Mouse (Mus musculus) gonadal fat pad, adult 2 months (tissue): Measurements from ENCODE around the gene Sf3b6. TPM values are rescaled to one million over a fixed set of nuclear protein-coding genes. Genes with fewer than 3 reads are reported as not detected.

Source experiments
- DNase-seq: peaks from one replicate; pipeline ENCODE4 v3.0.0-alpha.2; 2012; ENCODE audit warnings: low read depth
- polyA plus RNA-seq: library from polyadenylated mRNA; depleted of rRNA; stranded (reverse); fragments of >200 nt; gene quantifications from 2 replicates; pipeline ENCODE4 v1.2.3, GENCODE M21; 2012

Sf3b6 gene
- polyA plus RNA-seq, 1 experiment, result 57.7 TPM

DNA sequence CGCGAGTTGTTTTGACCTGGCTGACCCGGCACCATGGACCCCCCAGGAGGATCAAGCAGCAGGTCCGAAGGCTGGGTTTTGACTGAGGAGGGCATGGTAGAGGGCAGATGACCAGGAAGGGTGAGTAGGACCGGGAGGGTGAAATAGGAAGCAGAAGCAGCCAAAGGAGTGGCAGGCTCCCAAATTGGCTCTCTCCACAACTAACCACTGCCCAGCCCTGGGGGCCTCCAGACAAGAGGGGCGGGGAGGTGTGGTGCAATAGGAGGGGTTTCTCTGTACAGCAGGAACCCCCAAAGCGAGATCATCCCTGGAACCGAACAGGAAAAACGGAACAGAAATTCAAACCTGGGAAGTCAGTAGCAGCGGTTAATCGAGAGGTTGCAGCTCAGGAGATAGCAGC is 23.4 kb downstream of the Sf3b6 start:
- no peak for DNase-seq

DNA sequence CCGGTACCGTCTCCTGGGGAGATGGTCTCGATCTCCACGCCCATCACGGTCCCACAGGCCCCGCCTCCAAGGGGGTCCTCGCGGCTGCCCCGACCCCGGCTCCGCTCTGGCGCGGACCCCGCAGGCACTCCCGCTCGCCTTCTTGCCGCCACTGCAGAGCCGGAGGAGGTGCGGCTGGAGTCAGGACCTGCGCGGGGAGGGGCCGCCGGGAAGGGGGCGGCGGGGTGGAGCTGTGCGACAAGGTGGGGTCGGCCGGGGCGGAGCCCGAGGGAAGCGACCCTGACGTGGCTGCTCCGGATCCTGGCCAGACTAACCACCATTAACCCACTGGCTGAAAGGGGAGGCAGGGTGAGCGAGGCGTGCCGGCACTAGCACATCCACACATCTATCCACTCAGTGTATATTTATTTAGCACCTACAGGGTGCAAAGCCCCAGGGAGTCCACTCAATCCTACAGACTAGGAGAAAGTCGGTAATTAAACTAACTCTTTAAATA is 24.1 kb downstream of the Sf3b6 start, which contains the start of gene Fkbp1b:
TSS of gene Fkbp1b (minus strand) at position 200 of the 496 bp plus-strand sequence.
- DNase-seq, result no peak

DNA sequence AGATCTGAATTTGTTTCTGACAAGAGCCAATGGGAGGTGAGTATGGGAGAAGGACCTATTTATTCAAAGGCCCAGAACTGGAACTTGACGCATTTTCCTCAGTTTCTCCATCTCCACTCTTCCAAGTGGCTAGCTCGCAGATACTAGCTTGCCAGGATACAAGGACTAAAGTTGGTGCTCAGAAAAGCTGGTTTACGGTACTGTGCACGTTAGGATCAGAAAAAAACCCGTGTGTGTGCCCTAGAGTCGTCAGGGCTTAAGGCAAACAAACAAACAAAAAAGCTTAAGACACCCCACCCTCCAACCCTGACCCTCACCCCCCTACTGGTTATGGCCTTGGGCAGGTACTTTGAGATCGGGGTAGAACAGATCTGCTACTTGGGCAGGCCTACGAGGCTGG is 25.1 kb downstream of the Sf3b6 start:
- no peak for DNase-seq

DNA sequence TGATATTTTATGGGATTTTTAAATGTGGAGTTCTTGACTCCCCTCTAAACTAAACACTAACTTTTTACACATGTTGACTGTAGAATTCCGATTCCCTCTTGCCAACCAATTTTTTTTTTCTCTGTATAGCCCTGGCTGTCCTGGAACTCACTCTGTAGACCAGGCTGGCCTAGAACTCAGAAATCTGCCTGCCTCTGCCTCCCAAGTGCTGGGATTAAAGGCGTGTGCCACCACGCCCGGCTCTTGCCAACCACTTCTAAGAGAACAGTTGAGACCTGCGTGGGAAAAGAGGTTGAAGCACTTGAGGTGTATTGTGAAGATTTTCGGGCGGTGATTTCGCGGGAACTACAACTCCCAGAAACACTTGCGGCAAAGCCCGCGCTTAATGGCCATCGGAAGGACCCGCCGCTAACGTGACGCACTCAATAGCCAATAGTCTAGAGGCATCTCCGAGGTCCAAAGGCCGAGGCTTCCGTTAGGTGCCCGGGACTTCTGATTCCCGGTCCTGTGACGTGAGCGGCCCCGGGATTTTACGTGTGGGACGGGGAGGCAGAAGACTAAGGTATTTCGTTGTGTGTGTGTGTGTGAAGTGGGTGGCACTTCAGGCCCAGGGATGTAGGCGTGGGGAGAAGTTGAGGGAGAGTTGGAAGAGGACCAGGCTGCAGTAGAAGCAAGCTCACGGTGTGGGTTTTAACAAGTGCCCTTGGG is 25.7 kb downstream of the Sf3b6 start, which contains the start of gene Wdcp:
TSS of gene Wdcp (plus strand) at position 414 of the 708 bp plus-strand sequence.
- DNase-seq, result peak; percentile 51

DNA sequence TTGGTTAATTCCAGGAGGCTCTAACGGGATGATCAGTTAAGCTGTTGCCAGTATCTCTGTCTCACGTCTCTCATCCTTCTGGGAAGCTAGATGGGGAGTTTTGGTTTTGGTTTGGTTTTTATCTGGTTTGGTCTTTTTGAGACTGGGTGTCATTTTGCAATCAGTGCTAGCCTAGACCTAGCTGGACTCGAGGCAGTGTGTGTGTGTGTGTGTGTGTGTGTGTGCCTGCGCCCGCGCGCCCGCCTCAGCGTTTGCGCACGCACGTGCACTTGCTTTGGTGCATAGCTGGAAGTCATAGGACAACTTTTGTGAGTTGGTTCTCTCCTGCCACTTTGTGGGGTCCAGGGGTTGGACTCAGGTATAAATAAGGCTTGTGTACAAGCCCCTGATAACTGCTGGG is 26.4 kb downstream of the Sf3b6 start:
- DNase-seq, result no peak

DNA sequence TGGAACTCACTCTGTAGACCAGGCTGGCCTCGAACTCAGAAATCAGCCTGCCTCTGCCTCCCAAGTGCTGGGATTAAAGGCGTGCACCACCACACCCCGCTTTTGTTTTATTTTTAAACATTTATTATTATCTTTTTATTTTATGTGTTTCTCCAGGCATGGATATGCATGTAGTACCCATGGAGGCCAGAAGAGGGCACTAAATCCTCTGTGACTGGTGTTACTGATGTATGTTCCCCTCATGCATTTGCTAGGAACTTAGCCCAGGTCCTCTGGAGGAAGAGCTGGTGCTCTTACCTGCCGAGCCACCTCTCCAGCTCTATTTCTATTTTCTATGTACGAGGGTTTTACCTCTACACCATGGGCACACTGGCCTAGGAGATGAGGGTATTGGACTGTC is 38.8 kb downstream of the Sf3b6 start:
- DNase-seq, result no peak

DNA sequence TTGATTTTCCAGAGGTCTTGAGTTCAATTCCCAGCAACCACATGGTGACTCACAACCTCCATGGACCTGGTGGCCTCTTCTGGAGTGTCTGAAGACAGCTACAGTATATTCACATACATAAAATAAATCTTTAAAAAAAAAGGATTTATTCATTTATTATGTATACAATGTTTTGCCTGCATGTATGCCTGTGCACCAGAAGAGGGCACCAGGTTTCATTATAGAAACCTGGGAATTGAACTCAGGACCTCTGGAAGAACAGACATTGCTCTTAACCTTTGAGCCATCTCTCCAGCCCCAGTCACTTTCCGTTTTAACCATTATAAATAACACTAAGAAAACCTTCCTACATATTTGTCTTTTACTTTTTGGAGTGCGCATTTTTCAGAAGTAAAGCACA is 39.5 kb downstream of the Sf3b6 start:
- no peak for DNase-seq

DNA sequence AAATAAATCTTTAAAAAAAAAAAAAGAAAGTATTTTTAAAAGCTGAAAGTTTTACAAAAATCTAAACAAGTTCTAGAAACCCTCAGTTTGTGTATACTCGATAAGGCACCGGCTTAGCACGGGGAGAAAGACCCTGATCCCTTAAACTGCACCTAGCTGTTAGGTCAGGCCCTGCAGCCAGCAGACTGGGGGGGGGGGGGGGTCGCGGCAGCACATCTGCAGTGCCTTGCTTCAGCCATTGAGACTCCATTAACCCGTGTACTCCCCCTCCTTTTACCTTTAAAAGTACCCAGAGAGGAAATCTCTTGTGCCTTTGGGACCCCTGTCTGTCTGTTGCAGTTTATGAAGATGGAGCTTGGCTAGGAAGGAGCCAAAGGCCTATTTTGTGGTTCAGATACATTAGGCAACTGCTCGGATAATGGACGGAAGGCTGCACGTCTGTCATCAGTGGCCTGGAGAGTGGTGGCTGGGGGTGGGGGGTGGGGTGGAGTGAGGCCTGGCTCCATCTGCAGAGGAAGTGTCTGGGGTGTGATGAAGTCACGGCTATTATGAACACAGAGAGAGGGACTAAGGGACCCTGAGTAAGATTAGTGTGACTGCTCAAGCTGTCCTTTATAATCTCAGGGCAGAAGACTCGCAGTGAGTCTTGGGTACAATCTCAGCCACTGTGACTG is 42.0 kb downstream of the Sf3b6 start:
- no peak for DNase-seq

DNA sequence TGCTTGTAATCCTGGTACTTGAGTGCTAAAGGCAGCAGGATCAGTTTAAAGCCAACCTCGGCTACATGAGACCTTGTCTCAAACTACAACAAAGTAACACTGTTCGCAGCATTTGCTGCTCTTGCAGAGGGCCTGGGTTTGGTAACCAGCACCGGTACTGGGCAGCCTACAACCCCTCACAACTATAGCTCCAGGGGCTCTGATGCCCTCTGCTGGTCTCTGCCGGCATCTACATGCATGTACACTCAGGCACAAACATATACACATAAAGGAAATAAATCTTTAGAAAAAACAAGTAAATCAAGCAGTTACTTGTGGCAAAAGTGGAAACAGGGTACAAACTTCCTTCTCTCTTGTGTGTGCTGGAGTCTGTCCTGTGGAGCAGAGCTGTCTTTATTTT is 45.3 kb downstream of the Sf3b6 start:
- DNase-seq, result no peak

DNA sequence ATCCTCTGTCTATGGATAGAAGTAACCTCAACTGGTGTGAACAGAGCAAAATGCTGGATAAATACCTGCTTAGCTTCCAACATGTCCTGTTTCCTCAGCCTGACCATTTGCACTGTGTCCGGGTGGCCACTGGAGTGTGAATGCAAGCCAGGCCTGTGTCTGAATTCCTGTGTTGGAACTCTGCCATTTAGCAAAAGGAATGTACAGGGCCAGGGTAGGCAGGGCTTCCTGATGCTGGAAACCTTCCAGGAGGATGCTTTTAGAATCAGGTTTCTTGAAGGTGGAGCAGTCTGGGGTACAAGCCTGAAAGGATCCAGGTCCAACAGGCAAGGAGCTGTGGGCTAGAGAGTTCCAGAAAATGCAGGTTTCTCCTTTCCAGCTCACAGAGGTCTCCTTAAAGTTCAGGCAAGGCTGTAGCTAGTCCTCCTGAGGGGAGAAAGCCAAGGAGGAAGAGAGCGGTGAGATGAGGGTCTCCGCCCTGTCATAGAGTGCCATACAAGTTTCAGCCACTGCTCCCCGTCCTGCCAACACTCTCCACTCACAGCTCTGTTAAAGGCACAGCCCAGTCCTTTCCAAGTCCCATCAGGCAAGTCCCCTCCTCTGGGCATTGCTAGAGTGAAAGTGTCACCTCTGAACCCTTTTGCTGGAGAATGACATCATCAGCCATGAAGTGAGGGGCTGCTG is 46.5 kb downstream of the Sf3b6 start:
- no peak for DNase-seq

DNA sequence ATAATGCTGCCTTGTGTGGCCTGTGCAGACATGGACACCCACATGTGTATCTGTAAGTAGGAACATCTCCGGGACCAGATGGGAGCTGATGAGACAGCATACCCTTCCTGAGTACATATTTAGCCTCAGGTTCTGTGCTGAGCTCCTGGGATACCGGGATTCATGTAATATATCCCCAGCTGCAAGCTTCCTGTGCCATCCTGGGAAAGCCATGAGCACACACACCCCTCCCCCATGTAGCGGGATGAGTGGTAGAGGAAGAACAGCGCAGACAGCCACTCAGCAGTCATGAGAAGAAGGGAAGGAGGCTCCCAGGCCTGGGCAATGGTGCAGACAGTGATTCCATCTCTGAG is 47.0 kb downstream of the Sf3b6 start:
- DNase-seq, result no peak

DNA sequence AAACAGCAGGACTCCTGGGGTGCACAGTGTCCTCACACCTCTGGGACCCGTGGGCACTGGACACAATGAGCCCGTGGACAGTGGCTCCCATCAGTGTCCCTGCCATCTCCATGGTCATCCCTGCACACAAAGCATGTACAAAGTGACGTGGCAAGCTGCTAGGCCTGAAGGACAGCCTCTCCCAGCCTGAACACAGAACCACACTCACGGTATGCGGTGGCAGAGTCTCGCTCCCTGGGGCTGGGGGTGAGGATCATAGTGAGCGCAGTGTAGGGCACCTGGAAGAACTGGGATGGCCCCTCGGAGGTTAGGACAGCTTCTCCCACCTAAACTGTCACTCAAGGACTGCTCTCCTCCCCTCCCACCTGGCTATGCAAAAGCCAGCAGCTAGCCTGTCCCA is 51.6 kb downstream of the Sf3b6 start:
- DNase-seq, result no peak

DNA sequence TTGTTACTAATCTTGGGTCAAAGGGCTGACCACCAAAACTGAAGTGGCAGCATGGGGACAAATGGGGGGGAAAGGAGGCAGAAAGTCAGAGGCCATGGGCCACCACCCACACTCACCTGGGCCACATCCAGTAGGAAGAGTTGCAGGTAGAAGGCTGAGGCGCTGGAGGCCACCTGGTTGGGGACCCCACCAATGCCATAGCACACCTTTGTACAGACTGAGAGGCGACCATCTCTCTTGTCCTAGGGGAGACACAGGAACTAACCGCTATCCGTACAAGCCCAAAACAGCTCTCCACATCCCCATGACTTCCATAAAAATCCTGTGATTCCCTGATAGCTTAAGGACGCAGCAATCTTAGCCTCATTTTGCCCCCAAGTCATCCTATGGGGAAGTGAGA is 53.9 kb downstream of the Sf3b6 start:
- no peak for DNase-seq

DNA sequence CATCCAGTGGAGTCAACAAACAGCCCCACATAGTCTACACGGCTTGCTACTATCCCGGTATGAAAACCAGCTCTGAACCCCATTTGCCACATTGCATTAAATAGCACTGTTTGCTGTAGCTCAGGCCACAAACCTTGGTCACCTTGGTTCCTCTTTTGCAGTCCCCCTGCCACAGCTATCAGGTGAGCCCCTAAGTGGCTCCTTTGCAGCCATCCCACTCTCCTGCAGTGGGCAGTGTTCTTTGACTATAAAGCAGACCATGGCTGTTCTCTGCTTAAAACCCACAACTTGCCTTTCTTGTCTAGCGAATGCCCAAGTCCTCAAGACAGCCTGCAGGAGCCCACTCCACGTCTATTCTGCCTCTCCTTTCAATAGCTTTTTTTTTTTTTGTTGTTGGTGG is 54.9 kb downstream of the Sf3b6 start:
- no peak for DNase-seq

DNA sequence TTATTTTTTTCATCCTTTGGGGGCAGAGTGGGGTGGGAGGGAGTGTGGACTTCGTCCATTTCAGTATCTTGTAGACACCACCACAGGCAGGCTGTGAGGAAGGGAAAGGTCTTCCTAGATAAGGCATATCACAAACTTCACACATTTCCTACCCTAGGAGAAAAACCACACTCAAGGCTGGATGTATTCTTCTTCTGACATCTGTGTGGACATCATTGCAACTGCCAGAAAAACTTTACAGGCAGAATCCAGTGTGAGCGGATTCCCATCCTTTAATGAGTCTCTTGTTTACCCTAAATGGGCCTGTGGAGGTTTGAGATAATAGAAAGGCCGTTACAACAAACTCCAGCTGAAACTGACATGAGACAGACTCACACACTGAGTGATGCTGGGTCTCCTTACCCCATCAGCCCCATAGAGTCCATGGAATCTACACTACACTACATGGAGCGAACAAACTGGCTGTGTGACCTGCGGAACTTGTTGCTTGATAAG is 55.7 kb downstream of the Sf3b6 start:
- DNase-seq, result no peak

DNA sequence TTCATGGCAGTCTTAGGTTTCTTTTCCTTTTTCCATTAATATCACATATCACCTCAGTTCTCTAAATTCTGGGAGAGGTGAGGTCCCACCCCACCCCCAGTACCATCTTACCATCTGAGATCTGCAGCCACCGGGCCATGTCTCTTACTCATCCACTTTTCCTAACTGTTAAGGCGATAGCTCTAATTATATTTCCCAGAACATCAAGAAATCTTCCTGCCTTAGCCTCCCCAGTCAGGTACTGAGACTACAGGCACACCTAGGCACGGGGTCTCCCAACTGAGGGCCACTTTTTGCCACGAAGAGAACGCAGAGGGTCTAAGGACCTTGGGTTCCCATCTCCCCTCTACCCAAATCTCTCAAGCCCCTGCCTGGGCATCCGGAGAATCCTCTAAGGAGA is 56.2 kb downstream of the Sf3b6 start:
- DNase-seq, result no peak

DNA sequence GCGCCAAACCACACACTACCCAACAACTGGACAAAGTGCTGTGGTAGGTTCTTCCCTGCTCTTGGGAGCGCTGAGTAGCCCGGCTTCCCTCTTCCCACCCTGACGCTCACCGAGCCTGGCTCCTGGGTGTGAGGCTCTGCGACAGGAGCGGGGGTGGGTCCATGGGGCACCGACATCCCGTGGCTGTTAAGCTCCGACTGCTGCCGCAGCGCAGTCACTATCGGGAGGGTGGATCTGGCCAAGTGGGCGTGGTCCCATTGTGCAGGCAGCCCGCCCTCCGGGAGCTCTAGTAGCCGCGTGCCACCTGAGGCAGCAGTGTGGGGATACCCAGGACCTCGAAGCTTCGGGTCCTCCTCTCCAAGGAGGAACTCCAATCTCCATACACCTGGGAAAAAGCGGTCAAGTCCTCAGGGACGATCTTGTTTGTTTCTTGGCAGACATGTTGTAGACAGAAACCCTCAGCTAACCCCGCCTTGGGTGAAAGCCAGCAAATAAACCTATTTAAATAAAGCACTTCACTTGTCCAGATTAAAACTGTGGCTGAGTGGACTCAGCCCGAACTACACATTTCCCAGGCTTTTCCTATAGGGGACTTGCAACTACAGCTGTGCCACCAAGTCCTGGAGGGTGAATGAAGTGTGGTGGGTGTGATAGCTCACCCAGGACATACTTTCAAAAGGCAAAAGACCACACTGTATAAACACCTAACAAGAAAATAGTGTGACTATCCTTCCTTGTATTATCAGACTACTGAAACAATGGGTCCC is 57.0 kb downstream of the Sf3b6 start, which contains the start of gene Mfsd2b:
TSS of gene Mfsd2b (minus strand) at position 199 of the 767 bp plus-strand sequence.
- no peak for DNase-seq

DNA sequence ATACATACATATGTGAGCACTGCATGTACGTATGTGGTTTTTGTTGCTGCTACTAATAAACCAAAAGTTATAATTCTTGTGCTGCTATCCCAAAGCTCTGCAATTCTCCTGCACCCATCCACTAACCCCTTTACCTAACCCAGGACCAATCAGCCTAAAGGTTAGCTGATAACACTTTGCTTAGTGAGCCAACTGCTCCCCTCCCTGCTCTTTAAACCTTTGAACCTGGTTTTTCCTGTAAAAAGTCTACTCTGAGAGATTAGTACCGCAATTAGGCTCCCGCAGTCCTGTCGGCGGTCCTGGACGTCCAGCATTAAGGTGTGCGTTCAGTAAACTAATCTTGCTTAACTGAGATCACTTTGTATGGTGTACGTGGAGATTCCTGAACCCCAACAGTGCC is 58.3 kb downstream of the Sf3b6 start:
- DNase-seq, result no peak
